Mouse (Mus musculus) intestine, postnatal 0 days (tissue): ENCODE results near the gene Gtf2h3. TPM values are rescaled to one million over a fixed set of nuclear protein-coding genes. Genes with fewer than 3 reads are reported as not detected.
A peak's percentile ranks its signal among the peaks of the same experiment; 100 is the strongest.

ENCODE experiments used
- ATAC-seq: fragments of 200-750 bp; cut with Nextera tagmentation; 2 replicates; pipeline ENCODE4 v1.8.0; 2017; ENCODE audit warnings: mild to moderate bottlenecking, moderate TSS enrichment, moderate library complexity
- H3K27ac ChIP-seq: fragments of 300-500 bp; sonication (generic); 2 replicates; pipeline ENCODE4 v1.5.1; 2014; ENCODE audit warnings: mild to moderate bottlenecking, low read depth, low read length, moderate library complexity
- H3K27me3 ChIP-seq: fragments of 300-500 bp; sonication (generic); replicated peaks from 2 replicates; pipeline ENCODE4 v1.6.1; 2014; ENCODE audit warnings: low read length, mixed read lengths; ENCODE audit not compliant: control insufficient read depth, insufficient read depth
- H3K36me3 ChIP-seq: fragments of 300-500 bp; sonication (generic); 2 replicates; pipeline ENCODE4 v1.6.1; 2014; ENCODE audit warnings: mild to moderate bottlenecking, moderate library complexity; ENCODE audit not compliant: control insufficient read depth, insufficient read depth
- H3K4me1 ChIP-seq: fragments of 300-500 bp; sonication (generic); replicated peaks from 2 replicates; pipeline ENCODE4 v1.6.1; 2014; ENCODE audit warnings: antibody characterized with exemption, low read length, mixed read lengths; ENCODE audit not compliant: control insufficient read depth, insufficient read depth
- H3K4me2 ChIP-seq: fragments of 300-500 bp; sonication (generic); replicated peaks from 2 replicates; pipeline ENCODE4 v1.6.1; 2014; ENCODE audit warnings: low read depth, mild to moderate bottlenecking, moderate library complexity
- H3K4me3 ChIP-seq: fragments of 300-500 bp; sonication (generic); 2 replicates; pipeline ENCODE4 v1.5.1; 2014; ENCODE audit warnings: low read depth, low read length
- H3K9ac ChIP-seq: fragments of 300-500 bp; sonication (generic); 2 replicates; pipeline ENCODE4 v1.6.1; 2014; ENCODE audit warnings: mild to moderate bottlenecking, low read depth, low read length
- H3K9me3 ChIP-seq: fragments of 300-500 bp; sonication (generic); 2 replicates; pipeline ENCODE4 v1.6.1; 2016; ENCODE audit warnings: mixed run types; ENCODE audit not compliant: control insufficient read depth
- CTCF ChIP-seq: sonication (generic); IDR thresholded peaks from 2 replicates; pipeline ENCODE4 v1.5.1; 2016; ENCODE audit warnings: low read depth, mild to moderate bottlenecking, control low read depth, antibody characterized with exemption, moderate library complexity
- WGBS: fragments of 180-500 bp; shearing (Covaris S2); extraction: QIAGEN DNeasy Blood & Tissue Kit; methylation state at CpG from one replicate; pipeline ENCODE4 v1.1.7; 2014; 5-methylcytosine and 5-hydroxymethylcytosine counted together
- polyA plus RNA-seq: library from polyadenylated mRNA; unstranded; fragments of >200 nt; fragmentation: Nextera tagmentation; extraction: Ambion mirVana; gene quantifications from 2 replicates; pipeline ENCODE4 v1.2.1, GENCODE M21; 2015

The Gtf2h3 gene
- polyA plus RNA-seq, result 15.9 and 17.3 TPM in 2 replicates

DNA sequence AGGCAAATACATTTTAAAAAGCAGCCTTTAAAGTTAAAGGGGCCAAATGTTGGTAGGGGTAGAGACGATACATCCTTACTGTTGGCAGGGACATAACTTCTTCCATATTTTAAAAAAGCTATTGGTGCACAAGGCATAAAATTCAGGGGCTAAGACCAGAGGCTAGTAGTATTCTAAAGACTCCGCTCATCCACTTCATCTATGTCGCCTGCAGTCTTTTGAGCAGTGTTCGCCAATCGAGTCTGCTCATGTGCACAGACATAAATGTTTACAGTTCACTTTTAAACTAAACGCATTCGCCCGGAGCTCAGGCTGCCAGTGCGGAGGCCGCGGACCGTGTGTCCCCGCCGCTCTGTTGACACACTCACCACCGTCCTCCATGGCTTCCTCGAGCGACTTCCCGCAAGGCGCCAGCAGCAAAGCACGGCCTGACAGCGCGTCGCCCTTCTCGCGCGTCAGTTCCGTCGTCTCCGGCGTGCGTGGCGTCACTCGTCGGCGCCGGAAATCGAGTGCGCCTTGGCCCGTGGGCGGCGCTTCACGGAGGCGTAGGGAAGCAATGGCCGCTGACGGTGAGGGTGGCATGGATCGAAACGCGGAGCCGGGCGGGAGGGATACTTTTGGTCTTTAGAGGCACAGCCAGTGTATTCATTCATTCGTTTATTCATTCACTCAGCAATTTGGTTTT lies at the start of gene Gtf2h3, which contains the start of gene Eif2b1:
TSS of gene Gtf2h3 (plus strand) at position 508 of the 685 bp plus-strand sequence.
TSS of gene Eif2b1 (minus strand) at position 499 of the 685 bp plus-strand sequence.
- 1% methylated on average over 51 of the region's 51 CpGs for WGBS
- Histone ChIP-seq H3K4me3 (peak within 1 kb of the TSS; percentile 75), H3K4me2 (peak within 1 kb of the TSS; percentile 87)

DNA sequence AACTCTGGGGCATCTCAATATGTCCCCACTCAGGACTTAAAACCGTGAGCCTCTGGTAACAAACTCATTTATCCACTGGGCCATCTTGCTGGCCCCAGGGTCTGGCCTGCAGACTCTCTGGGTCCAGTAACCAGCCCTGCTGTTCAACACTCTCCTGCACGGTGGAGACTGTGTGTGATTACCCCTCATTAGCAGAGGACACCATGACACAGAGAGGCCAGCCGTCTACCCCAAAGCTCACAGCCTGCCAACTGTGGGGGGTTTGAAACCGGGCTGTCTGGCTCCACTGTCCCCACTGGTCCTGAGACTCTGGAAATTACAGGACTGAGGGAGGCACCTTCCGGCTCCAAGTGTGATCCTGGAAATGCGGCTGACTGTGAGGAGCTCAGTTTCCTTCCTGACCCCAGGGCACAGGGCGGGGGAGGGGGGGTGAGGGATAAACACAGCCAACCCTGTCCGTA lies 49.7 kb upstream of the Gtf2h3 start:
- Histone ChIP-seq H3K36me3 (no peaks in the 10 kb centered on the region), H3K4me1 (no peaks in the 10 kb centered on the region), H3K27me3 (no peaks in the 10 kb centered on the region; the same call in 1 of the 2 replicates), H3K4me2 (peak overlapping the region; percentile 92), H3K4me3 (peak overlapping the region; percentile 80), H3K9ac (0 out of 2 replicates have a peak overlapping the region, but pooled peaks have one; percentile 11), H3K9me3 (no peaks in the 10 kb centered on the region), H3K27ac (peak overlapping the region; percentile 57; the same call in 1 of the 2 replicates)
- no peak for ATAC-seq
- WGBS, result 38% methylated on average over 8 of the region's 8 CpGs
- TF ChIP-seq CTCF, result no peak

More for the DNA sequence above, at the start of gene Gtf2h3, which contains the start of gene Eif2b1:
- Histone ChIP-seq H3K9me3 (no peaks in the 10 kb centered on the region), H3K27me3 (no peaks in the 10 kb centered on the region), H3K27ac (no peak within 1 kb of the TSS), H3K9ac (peak within 1 kb of the TSS; percentile 73), H3K4me1 (0 out of 2 replicates have a peak, but pooled peaks cover 3% of the 10 kb centered on the region), H3K36me3 (peaks cover 31% of the 10 kb centered on the region)
- peak; percentile 90 for ATAC-seq
- peak; percentile 39 for TF ChIP-seq CTCF

DNA sequence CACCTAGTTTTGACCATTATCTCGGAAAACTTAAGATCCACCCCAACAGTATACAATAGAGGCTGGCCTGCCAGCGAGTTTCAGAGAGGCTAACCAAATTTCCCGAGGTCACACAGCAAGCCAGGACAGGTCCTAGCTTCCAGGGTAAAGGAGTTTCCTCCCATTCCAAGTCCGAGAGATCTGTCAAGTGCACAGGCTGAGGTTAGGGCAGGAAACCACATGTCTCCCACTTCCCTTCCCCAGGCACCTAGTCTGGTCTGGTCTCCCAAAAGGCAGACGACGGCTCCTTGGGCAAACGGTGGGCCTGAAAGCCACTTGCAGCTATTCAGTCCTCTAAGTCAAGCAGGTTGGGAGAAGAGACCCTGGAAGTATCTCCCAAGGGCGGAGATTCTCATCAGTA lies 49.2 kb upstream of the Gtf2h3 start:
- 58% methylated on average over 8 of the region's 8 CpGs for WGBS
- ATAC-seq, result no peak
- Histone ChIP-seq H3K4me3 (peak overlapping the region; percentile 80), H3K9ac (no peak overlapping the region), H3K36me3 (no peaks in the 10 kb centered on the region), H3K9me3 (no peaks in the 10 kb centered on the region), H3K4me2 (peak overlapping the region; percentile 92), H3K27me3 (no peaks in the 10 kb centered on the region; the same call in 1 of the 2 replicates), H3K27ac (no peak overlapping the region; the same call in 1 of the 2 replicates), H3K4me1 (no peaks in the 10 kb centered on the region)
- no peak for TF ChIP-seq CTCF

DNA sequence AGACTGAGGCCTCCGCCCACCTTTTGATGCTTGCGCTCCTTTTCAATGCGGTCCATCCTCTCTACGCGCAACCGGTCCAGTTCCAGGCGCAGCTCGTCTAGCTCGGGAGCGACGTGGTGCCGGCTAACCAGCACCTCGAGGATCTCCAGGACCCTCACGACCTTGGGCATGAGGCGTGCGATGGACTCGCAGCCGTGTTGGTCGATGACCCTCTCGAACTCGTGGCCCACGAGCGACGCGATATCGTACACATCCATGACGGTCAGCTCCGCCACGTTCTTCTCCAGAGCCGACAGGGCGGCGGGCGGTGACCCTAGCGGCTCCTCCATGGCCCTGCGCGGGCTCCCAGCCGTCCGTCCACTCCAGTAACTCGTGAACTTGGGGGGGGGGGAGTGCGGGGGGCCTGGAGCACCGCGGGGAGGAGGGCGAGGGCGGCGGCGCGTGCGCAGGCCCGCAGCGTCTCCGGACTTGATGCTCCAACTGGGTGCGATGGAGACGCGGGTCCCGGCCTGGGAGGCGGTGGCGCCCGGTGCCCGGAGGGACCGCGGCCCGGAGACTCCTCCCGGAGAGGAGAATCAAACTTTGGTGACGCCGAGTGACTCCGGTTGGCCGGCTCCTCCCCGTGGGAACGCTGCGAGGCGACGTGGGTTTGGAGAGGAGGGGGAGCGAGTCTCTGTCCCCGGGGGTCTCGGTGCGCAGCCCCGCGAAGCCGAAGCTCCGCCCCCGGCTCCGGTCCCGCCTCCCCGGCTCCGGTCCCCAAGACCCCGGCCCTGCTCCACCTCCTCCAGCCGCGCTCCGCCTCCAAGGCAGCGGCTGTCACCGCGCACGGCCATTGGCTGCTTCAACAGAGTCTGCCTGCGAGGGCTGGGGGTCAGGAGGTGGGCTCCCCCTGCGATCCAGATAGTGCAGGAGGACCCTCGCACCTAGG lies 48.0 kb upstream of the Gtf2h3 start, which contains the start of gene Rilpl1:
TSS of gene Rilpl1 (minus strand) at position 737 of the 928 bp plus-strand sequence.
- no peaks in the 10 kb centered on the region; the same call in 1 of the 2 replicates for H3K27me3 ChIP-seq

DNA sequence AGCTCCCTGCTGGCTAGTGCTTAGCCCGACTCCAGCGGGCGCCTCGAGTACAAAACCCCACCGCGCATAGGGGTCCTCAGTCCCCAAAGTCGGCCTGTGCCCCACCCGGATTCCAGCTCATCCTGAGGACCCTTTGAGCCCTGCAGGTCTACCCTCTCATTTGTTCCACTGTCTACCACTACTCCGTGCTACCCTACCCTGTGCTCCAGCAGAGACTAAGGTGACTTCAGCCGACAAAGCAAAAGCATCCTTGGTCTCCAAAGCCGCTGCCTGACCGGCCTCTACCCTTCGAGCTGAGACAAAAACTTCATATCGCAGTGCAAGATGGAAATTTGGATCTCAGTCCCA lies 47.4 kb upstream of the Gtf2h3 start:
- Histone ChIP-seq H3K27ac (peak overlapping the region; percentile 68), H3K4me3 (peak overlapping the region; percentile 80), H3K4me1 (no peaks in the 10 kb centered on the region), H3K4me2 (peak overlapping the region; percentile 92), H3K9me3 (no peaks in the 10 kb centered on the region), H3K27me3 (no peaks in the 10 kb centered on the region; the same call in 1 of the 2 replicates), H3K36me3 (no peaks in the 10 kb centered on the region), H3K9ac (peak overlapping the region; percentile 65)
- 18% methylated on average over 14 of the region's 14 CpGs for WGBS
- no peak for TF ChIP-seq CTCF
- no peak for ATAC-seq

More for the DNA sequence above, 48.0 kb upstream of the Gtf2h3 start, which contains the start of gene Rilpl1:
- no peak for TF ChIP-seq CTCF
- H3K4me3 ChIP-seq, result peak within 1 kb of the TSS; percentile 80
- 1% methylated on average over 95 of the region's 96 CpGs for WGBS
- H3K9ac ChIP-seq, result peak within 1 kb of the TSS; percentile 65
- no peaks in the 10 kb centered on the region for H3K9me3 ChIP-seq
- peak within 1 kb of the TSS; percentile 92 for H3K4me2 ChIP-seq
- no peaks in the 10 kb centered on the region for H3K4me1 ChIP-seq
- H3K27ac ChIP-seq, result peak within 1 kb of the TSS; percentile 68
- H3K36me3 ChIP-seq, result no peaks in the 10 kb centered on the region
- peak; percentile 50; the same call in 1 of the 2 replicates for ATAC-seq
